10 mouse cellular contexts compared by ENCODE assay signal in genomic region chr1:182797048-182797447, GRCm38 (mm10). TPM values are rescaled to one million over a fixed set of nuclear protein-coding genes. Genes with fewer than 3 reads are reported as not detected.
A peak's percentile ranks its signal among the peaks of the same experiment; 100 is the strongest.
DNase-seq lines count a peak whose midpoint lies in the region; ATAC-seq lines count a peak whose summit lies in the region.
"Had no signal": no experiment of that assay in that cellular context is flagged by ENCODE, and none has a peak within 500 bp of the region (broad histone marks: within the 10 kb centered on the region; RNA-seq: fewer than 3 reads in every experiment).

No protein-coding gene starts in this region.

- 0 out of 2 replicates have a peak, but pooled peaks have one; percentile 38 for ATAC-seq in midbrain, embryonic 12.5 days (ENCODE audit: low FRiP score, low read depth)

- peak; percentile 35 to 57 for DNase-seq in frontal cortex, postnatal 36 days (ENCODE audit: low spot score in 2 of 2)
- no peak for DNase-seq in frontal cortex, postnatal 10 days (ENCODE audit: low spot score in 2 of 2)
- peak; percentile 71 for DNase-seq in right cerebral cortex, adult 18-20 months
- DNase-seq in right cerebral cortex, postnatal 4 days, result no peak
- peak; percentile 82 for DNase-seq in telencephalon, adult 2 months (ENCODE audit: low read depth, low spot score)
- no peak for DNase-seq in liver
- DNase-seq in lung, adult 18-20 months, result no peak

- no peaks in the 10 kb centered on the region for H3K27me3 ChIP-seq in midbrain, embryonic 12.5 days
- H3K27me3 ChIP-seq: embryonic facial prominence, embryonic 12.5 days had no signal

- no peak overlapping the region for H3K4me2 ChIP-seq in midbrain, embryonic 12.5 days (replicated peaks)
- H3K4me2 ChIP-seq: embryonic facial prominence, embryonic 12.5 days had no signal

- H3K4me1 ChIP-seq in midbrain, embryonic 12.5 days, result peaks cover 12% of the 10 kb centered on the region

- no peak overlapping the region for H3K9ac ChIP-seq in midbrain, embryonic 12.5 days (replicated peaks)
- H3K9ac ChIP-seq: embryonic facial prominence, embryonic 12.5 days had no signal

- H3K27ac ChIP-seq in midbrain, embryonic 12.5 days (replicated peaks), result no peak overlapping the region
- H3K27ac ChIP-seq: embryonic facial prominence, embryonic 12.5 days had no signal

- H3K36me3 ChIP-seq in midbrain, embryonic 12.5 days, result no peaks in the 10 kb centered on the region
- H3K36me3 ChIP-seq: embryonic facial prominence, embryonic 12.5 days had no signal

- no peak overlapping the region for H3K4me3 ChIP-seq in midbrain, embryonic 12.5 days
- H3K4me3 ChIP-seq: embryonic facial prominence, embryonic 12.5 days had no signal

- H3K9me3 ChIP-seq in midbrain, embryonic 12.5 days, result no peaks in the 10 kb centered on the region
- H3K9me3 ChIP-seq: embryonic facial prominence, embryonic 12.5 days had no signal

- 68% methylated on average over 14 of the region's 14 CpGs for WGBS in midbrain, embryonic 12.5 days

RNA-seq across cellular contexts. Expression of gene Susd4, which starts 33.4 kb away (rescaled TPM):
- polyA plus RNA-seq in midbrain, embryonic 12.5 days (2016; fragmentation: Nextera tagmentation; extraction: Ambion mirVana), result 26.8 and 28.3 TPM in 2 replicates

RNA-seq across cellular contexts. Expression of gene Ccdc185, which starts 48.1 kb away (rescaled TPM):
- polyA plus RNA-seq in midbrain, embryonic 12.5 days (2016; fragmentation: Nextera tagmentation; extraction: Ambion mirVana), result not detected in 2 replicates
- polyA plus RNA-seq: embryonic facial prominence, embryonic 12.5 days; limb, embryonic 14.5 days had no signal

Comparison
In these comparisons a context has a peak if more than half of its experiments do, and no peak if none do; other contexts are left out.
1. DNase-seq: peak in frontal cortex, postnatal 36 days (2 of 2), right cerebral cortex, adult 18-20 months (single experiment) and telencephalon, adult 2 months (single experiment); none in frontal cortex, postnatal 10 days (0 of 2), right cerebral cortex, postnatal 4 days (single experiment), liver (single experiment) and lung, adult 18-20 months (0 of 2).